Mouse (Mus musculus) lung, postnatal 36 days (tissue): ENCODE data around the gene Vmn2r26.
"Not testable (repeated sequence)": the region's sequence is repeated elsewhere in the genome, so short reads cannot be mapped to it uniquely, and the experiment has no call there.

Experiments
- DNase-seq: peaks from one replicate; pipeline ENCODE4 v3.0.0; 2022; ENCODE audit warnings: mixed read lengths

Vmn2r26 gene

GRCm38 (mm10) chr6:124024268-124024667 lies at the start of gene Vmn2r26:
Vmn2r26 (plus strand) TSS chr6:124024568.
- not testable (repeated sequence) for DNase-seq

GRCm38 (mm10) chr6:124020841-124021240 lies 3.5 kb upstream of the Vmn2r26 start:
- no peak for DNase-seq

GRCm38 (mm10) chr6:124048388-124048787 lies 24.0 kb downstream of the Vmn2r26 start:
- DNase-seq = no peak

GRCm38 (mm10) chr6:124053611-124054010 lies 29.2 kb downstream of the Vmn2r26 start:
- not testable (repeated sequence) for DNase-seq

- DNase-seq = no peak
Measured at GRCm38 (mm10) chr6:124102334-124102733, 78.0 kb downstream of the Vmn2r26 start.
